Mouse (Mus musculus) ES-E14 (cell line): ENCODE data around the gene Gm40193. TPM values are rescaled to one million over a fixed set of nuclear protein-coding genes. Genes with fewer than 3 reads are reported as not detected.

Experiments
- DNase-seq: peaks from one replicate; pipeline ENCODE4 v3.0.0-alpha.2; 2013; ENCODE audit warnings: low read depth, low spot score
- H3K27ac ChIP-seq: 2 replicates; pipeline ENCODE4 v1.5.1; 2012; ENCODE audit warnings: low read depth, mild to moderate bottlenecking, low read length, moderate library complexity, mixed read lengths; ENCODE audit not compliant: poor library complexity, insufficient read depth, severe bottlenecking
- H3K36me3 ChIP-seq: 2 replicates; pipeline ENCODE4 v1.6.1; 2012; ENCODE audit warnings: mild to moderate bottlenecking, low read length, moderate library complexity, mixed read lengths; ENCODE audit not compliant: control insufficient read depth, poor library complexity, insufficient read depth, severe bottlenecking
- H3K4me1 ChIP-seq, 2 experiments: fragments of 150-350 bp in 1 of 2; sonication (generic) in 1 of 2; 2 replicates each; pipeline ENCODE4 v1.6.1; 2012; ENCODE audit warnings: low read length in 2 of 2, mild to moderate bottlenecking in 1 of 2, mixed read lengths in 1 of 2; ENCODE audit not compliant: control insufficient read depth in 2 of 2, insufficient read depth in 2 of 2, poor library complexity in 1 of 2
- H3K4me3 ChIP-seq, 2 experiments: fragments of 150-350 bp in 1 of 2; sonication (generic) in 1 of 2; 2 replicates each; pipeline ENCODE4 v1.5.1; 2012; ENCODE audit warnings: low read length in 2 of 2, low read depth in 1 of 2, mild to moderate bottlenecking in 1 of 2, mixed read lengths in 1 of 2; ENCODE audit not compliant: insufficient read depth in 1 of 2, poor library complexity in 1 of 2, severe bottlenecking in 1 of 2
- H3K9ac ChIP-seq: 2 replicates; pipeline ENCODE4 v1.6.1; 2012; ENCODE audit warnings: low read depth, mild to moderate bottlenecking, low read length, mixed read lengths; ENCODE audit not compliant: poor library complexity, insufficient read depth, severe bottlenecking
- H3K9me3 ChIP-seq: fragments of 150-350 bp; sonication (generic); 2 replicates; pipeline ENCODE4 v1.6.1; 2012; ENCODE audit warnings: low read depth, mild to moderate bottlenecking, low read length; ENCODE audit not compliant: control insufficient read depth, insufficient read depth
- CHD2 ChIP-seq: IDR thresholded peaks from 2 replicates; pipeline ENCODE4 v1.6.1; 2014; ENCODE audit warnings: mild to moderate bottlenecking, low read depth, low read length, inconsistent platforms
- HCFC1 ChIP-seq: IDR thresholded peaks from 2 replicates; pipeline ENCODE4 v1.6.1; 2012; ENCODE audit warnings: low read length, inconsistent platforms, borderline replicate concordance; ENCODE audit not compliant: insufficient read depth
- MAFK ChIP-seq: IDR thresholded peaks from 2 replicates; pipeline ENCODE4 v1.6.1; 2014; ENCODE audit warnings: mild to moderate bottlenecking, low read depth, low read length, inconsistent platforms; ENCODE audit not compliant: insufficient read depth
- ZC3H11A ChIP-seq: IDR thresholded peaks from 2 replicates; pipeline ENCODE4 v1.6.1; 2012; ENCODE audit warnings: low read depth, mild to moderate bottlenecking, inconsistent platforms, low read length, borderline replicate concordance
- ZNF384 ChIP-seq: IDR thresholded peaks from 2 replicates; pipeline ENCODE4 v1.6.1; 2012; ENCODE audit warnings: low read depth, low read length, inconsistent platforms
- in situ Hi-C, 2 experiments: fragments of 600-800 bp; cut with MboI; formaldehyde crosslinking; loops; one replicate each; pipeline ENCODE4 v1.15.1; 2025; ENCODE audit warnings: low sequenced_read_pairs in 2 of 2, inconsistent platforms in 1 of 2; ENCODE audit not compliant: unreplicated experiment in 2 of 2
- total RNA-seq: library from RNA; depleted of rRNA; stranded (reverse); fragments of 300-350 nt; gene quantifications from 2 replicates; pipeline ENCODE4 v1.2.3, GENCODE M21; 2012; rRNA removed

Gm40193 gene
- total RNA-seq, 1 experiment: not detected

DNA sequence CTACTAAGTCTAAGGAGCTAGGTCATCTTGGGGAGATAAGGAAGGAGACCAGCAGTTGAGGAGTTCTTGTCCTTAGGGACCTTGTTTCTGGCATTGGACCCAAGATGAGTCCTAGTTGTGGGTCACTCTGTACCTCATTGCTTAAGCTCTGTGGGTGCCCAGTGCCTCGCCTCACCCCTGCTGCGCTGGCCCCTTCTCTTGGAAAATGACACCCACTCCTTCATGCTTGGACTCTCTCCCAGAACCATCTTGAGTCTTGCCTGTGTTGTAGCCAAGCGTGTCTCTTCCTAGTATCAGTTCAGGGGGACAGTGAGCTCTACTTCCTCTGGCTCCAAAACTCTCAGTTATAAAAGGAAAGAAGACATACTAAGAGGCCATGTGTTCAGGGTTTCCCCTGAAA is 43.6 kb downstream of the Gm40193 start:
- no peaks in the 10 kb centered on the region for H3K9me3 ChIP-seq
- in situ Hi-C loops: no loop called here
- H3K27ac ChIP-seq: no peak overlapping the region
- TF ChIP-seq ZNF384: no peak
- TF ChIP-seq CHD2: no peak
- no peak for TF ChIP-seq ZC3H11A
- no peak for TF ChIP-seq HCFC1
- TF ChIP-seq MAFK: no peak
- H3K9ac ChIP-seq: no peak overlapping the region
- H3K36me3 ChIP-seq: no peaks in the 10 kb centered on the region
- no peaks in the 10 kb centered on the region for H3K4me1 ChIP-seq
- no peak overlapping the region for H3K4me3 ChIP-seq
- DNase-seq: no peak

DNA sequence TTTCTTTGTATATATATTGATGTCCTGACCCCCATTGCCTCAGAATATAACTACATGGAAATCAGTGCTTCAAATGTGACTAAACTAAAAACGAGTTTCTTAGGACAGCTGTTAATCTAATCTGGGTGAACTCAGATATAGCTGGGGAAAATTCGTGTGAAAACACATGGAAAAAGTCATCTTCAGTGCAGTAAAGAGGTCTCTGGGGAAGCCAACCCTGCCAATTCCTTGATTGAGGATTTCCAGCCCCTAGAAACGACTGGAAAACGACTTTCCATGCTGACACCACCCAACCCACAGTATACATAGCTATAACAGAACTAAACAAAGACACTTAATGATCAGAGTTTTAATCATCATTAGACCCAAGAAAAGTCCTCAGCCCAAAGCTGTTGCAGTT is 44.9 kb downstream of the Gm40193 start:
- DNase-seq: no peak
- no peak for TF ChIP-seq ZC3H11A
- TF ChIP-seq CHD2: no peak
- no peak for TF ChIP-seq ZNF384
- TF ChIP-seq HCFC1: no peak
- TF ChIP-seq MAFK: no peak
- in situ Hi-C loops: no loop called here

DNA sequence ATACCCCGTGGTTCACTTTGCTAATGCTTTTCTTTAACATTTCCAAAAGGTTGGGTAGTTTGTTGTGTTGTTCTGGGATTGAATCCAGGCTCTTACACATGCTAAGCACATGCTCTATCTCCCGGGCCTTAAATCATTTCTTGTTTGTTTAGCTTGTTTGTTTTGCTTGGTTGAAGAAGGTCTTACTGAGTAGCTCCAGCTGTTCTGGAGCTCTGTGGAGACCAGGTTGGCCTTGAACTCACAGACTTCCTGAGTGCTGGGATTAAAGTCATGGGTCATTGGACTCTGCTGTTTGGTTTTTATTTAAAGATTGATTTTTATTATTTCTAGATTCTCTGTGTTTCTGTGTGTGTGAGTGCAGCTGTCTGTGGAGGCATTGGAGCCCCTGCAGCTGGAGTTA is 47.2 kb downstream of the Gm40193 start:
- no peaks in the 10 kb centered on the region; a peak in 1 of 4 replicates for H3K4me1 ChIP-seq
- no peak overlapping the region for H3K9ac ChIP-seq
- no peaks in the 10 kb centered on the region for H3K36me3 ChIP-seq
- in situ Hi-C loops: no loop called here
- H3K4me3 ChIP-seq: no peak overlapping the region
- no peak for TF ChIP-seq CHD2
- no peak for TF ChIP-seq ZNF384
- no peak for TF ChIP-seq ZC3H11A
- no peak for TF ChIP-seq HCFC1
- TF ChIP-seq MAFK: no peak
- no peak for DNase-seq
- no peak overlapping the region for H3K27ac ChIP-seq
- H3K9me3 ChIP-seq: no peaks in the 10 kb centered on the region

More for the DNA sequence above, 44.9 kb downstream of the Gm40193 start:
- Histone ChIP-seq H3K4me1 (no peaks in the 10 kb centered on the region; a peak in 1 of 4 replicates), H3K4me3 (no peak overlapping the region), H3K9me3 (no peaks in the 10 kb centered on the region), H3K27ac (no peak overlapping the region), H3K9ac (no peak overlapping the region), H3K36me3 (no peaks in the 10 kb centered on the region)

Other genes with a start within 250 kb of the Gm40193 start
- gene Alox12e, start 210.3 kb downstream of the Gm40193 start, total RNA-seq: 0.16 and 0.27 TPM in 2 replicates
- 0.53 and 1.7 TPM in 2 replicates for gene Alox15, start 180.9 kb downstream of the Gm40193 start, total RNA-seq
- 76.5 and 77.5 TPM in 2 replicates for gene Pelp1, start 122.9 kb downstream of the Gm40193 start, total RNA-seq
- gene Arrb2, start 100.3 kb downstream of the Gm40193 start, total RNA-seq: 30.6 and 43.1 TPM in 2 replicates
- gene Med11, start 81.0 kb downstream of the Gm40193 start, total RNA-seq: 29.1 and 31.2 TPM in 2 replicates
- 0.54 and 1.5 TPM in 2 replicates for gene Zmynd15, start 73.5 kb downstream of the Gm40193 start, total RNA-seq
- 2.9 and 6.6 TPM in 2 replicates for gene Cxcl16, start 73.0 kb downstream of the Gm40193 start, total RNA-seq
- 3.8 and 4.6 TPM in 2 replicates for gene Tm4sf5, start 27.7 kb downstream of the Gm40193 start, total RNA-seq
- not detected in 2 replicates for gene Vmo1, start 18.3 kb downstream of the Gm40193 start, total RNA-seq
- gene Gltpd2, start 13.7 kb downstream of the Gm40193 start, total RNA-seq: 0.42 and 0.54 TPM in 2 replicates
- 506 and 612 TPM in 2 replicates for gene Psmb6, start 7.6 kb downstream of the Gm40193 start, total RNA-seq
- gene Pld2, start 7.1 kb upstream of the Gm40193 start, total RNA-seq: 4.4 and 6.3 TPM in 2 replicates
- gene Mink1, start 29.9 kb upstream of the Gm40193 start, total RNA-seq: 23.0 and 27.5 TPM in 2 replicates
- gene 4930544D05Rik, start 82.9 kb upstream of the Gm40193 start, total RNA-seq: 0.45 and 0.53 TPM in 2 replicates
- 1.2 TPM in 1 of 2 replicates, not detected in the other for gene Chrne, start 86.3 kb upstream of the Gm40193 start, total RNA-seq
- 0.45 and 0.85 TPM in 2 replicates for gene Gp1ba, start 106.2 kb upstream of the Gm40193 start, total RNA-seq
- 113 and 157 TPM in 2 replicates for gene Rnf167, start 114.3 kb upstream of the Gm40193 start, total RNA-seq
- 84.5 and 97.4 TPM in 2 replicates for gene Slc25a11, start 114.5 kb upstream of the Gm40193 start, total RNA-seq
- gene Pfn1, start 121.7 kb upstream of the Gm40193 start, total RNA-seq: 474 and 732 TPM in 2 replicates
- 21.1 and 31.7 TPM in 2 replicates for gene Eno3, start 124.3 kb upstream of the Gm40193 start, total RNA-seq
- 68.0 and 74.5 TPM in 2 replicates for gene Spag7, start 136.5 kb upstream of the Gm40193 start, total RNA-seq
- gene Camta2, start 155.2 kb upstream of the Gm40193 start, total RNA-seq: 3.9 and 5.6 TPM in 2 replicates
- 0.48 and 1.2 TPM in 2 replicates for gene Inca1, start 167.2 kb upstream of the Gm40193 start, total RNA-seq
- 25.3 and 29.2 TPM in 2 replicates for gene Kif1c, start 167.6 kb upstream of the Gm40193 start, total RNA-seq
- 1.4 and 2.1 TPM in 2 replicates for gene Zfp3, start 231.3 kb upstream of the Gm40193 start, total RNA-seq